Mouse (Mus musculus): Measurements from ENCODE around the gene Pitpnc1. TPM values are rescaled to one million over a fixed set of nuclear protein-coding genes. Genes with fewer than 3 reads are reported as not detected.
A peak's percentile ranks its signal among the peaks of the same experiment; 100 is the strongest.

Gene Pitpnc1
- polyA plus RNA-seq, 2 experiments: 3.0 to 5.8 TPM

DNA sequence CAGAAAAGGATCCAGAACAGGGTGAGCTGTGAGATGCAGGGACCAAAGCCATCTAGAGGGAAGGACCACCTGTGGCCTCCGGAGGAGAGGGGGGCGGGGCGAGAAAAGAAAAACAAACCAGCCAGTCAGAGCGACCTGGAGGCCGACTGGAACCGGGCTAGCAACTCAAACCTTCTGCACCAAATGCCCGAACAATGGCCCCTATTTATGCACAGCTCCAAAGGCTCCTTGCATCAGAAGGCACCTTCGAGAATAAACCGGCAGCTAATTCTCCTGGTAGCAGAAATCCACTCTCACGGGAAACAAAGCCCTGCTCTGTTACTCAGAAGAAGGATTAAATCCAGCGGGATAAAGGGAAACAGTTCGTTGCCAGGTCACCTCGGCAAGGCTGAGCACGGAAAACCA, 57.2 kb downstream of the Pitpnc1 start:
- DNase-seq (ENCODE audit: low read depth in 3 of 3, low spot score in 3 of 3): no peak
- H3K27ac ChIP-seq: peak overlapping the region; percentile 20
- 15% methylated on average over 14 of the region's 14 CpGs for WGBS (ENCODE audit: insufficient replicate concordance)
- H3K27me3 ChIP-seq (ENCODE audit: control insufficient read depth, insufficient read depth, low read length): no peaks in the 10 kb centered on the region
- H3K9me3 ChIP-seq (ENCODE audit: control insufficient read depth, low read length): no peaks in the 10 kb centered on the region
- ATAC-seq (ENCODE audit: insufficient read depth): no peak
- peak overlapping the region; percentile 76 for H3K4me2 ChIP-seq (ENCODE audit: low read depth)
- H3K4me3 ChIP-seq (ENCODE audit: insufficient read depth in 1 of 2, low read depth in 2 of 2, low read length in 2 of 2): peak overlapping the region; percentile 32
- H3K4me1 ChIP-seq (replicated peaks; ENCODE audit: control insufficient read depth in 2 of 2, insufficient read depth in 2 of 2, low read length in 1 of 2): peaks cover 70 to 84% of the 10 kb centered on the region in 2 experiments
- H3K9ac ChIP-seq (replicated peaks): peak overlapping the region; percentile 51
- H3K36me3 ChIP-seq (replicated peaks; ENCODE audit: control insufficient read depth, insufficient read depth, low read depth): no peaks in the 10 kb centered on the region
- no peak for TF ChIP-seq EP300 (IDR thresholded peaks at IDR 0.05; ENCODE audit: low read depth)
- TF ChIP-seq CTCF (IDR thresholded peaks at IDR 0.05; ENCODE audit: low read depth): no peak

DNA sequence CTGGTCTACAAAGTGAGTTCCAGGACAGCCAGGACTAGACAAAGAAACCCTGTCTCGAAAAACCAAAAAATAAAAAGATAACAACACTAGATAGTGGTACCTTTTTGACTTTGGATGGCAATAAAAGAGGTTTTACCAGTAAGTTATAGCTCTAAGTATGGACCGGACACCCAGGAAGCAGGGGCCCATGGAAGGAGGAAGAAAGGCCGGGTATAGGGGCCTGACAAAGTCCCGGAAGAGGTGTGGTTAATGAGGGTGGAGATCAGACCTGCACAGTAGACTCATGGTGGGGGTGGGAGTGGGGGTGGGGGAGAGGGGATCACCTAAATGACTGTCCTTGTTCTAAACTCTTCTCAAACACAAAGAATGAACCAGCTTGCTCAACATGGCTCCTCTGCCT, 58.4 kb downstream of the Pitpnc1 start:
- no peak for DNase-seq (ENCODE audit: low read depth in 3 of 3, low spot score in 3 of 3)
- WGBS (ENCODE audit: insufficient replicate concordance): 8% methylated on average over 4 of the region's 4 CpGs
- H3K4me1 ChIP-seq (replicated peaks; ENCODE audit: control insufficient read depth in 2 of 2, insufficient read depth in 2 of 2, low read length in 1 of 2): peaks cover 73 to 85% of the 10 kb centered on the region in 2 experiments
- H3K9ac ChIP-seq (replicated peaks): no peak overlapping the region
- H3K36me3 ChIP-seq (replicated peaks; ENCODE audit: control insufficient read depth, insufficient read depth, low read depth): no peaks in the 10 kb centered on the region
- H3K4me3 ChIP-seq (ENCODE audit: insufficient read depth in 1 of 2, low read depth in 2 of 2, low read length in 2 of 2): no peak overlapping the region
- ATAC-seq (ENCODE audit: insufficient read depth): no peak
- peak overlapping the region; percentile 52 for H3K27ac ChIP-seq
- H3K27me3 ChIP-seq (ENCODE audit: control insufficient read depth, insufficient read depth, low read length): no peaks in the 10 kb centered on the region
- H3K4me2 ChIP-seq (ENCODE audit: low read depth): peak overlapping the region; percentile 76
- H3K9me3 ChIP-seq (ENCODE audit: control insufficient read depth, low read length): no peaks in the 10 kb centered on the region
- no peak for TF ChIP-seq CTCF (IDR thresholded peaks at IDR 0.05; ENCODE audit: low read depth)
- TF ChIP-seq EP300 (IDR thresholded peaks at IDR 0.05; ENCODE audit: low read depth): no peak

- Histone ChIP-seq H3K36me3 (replicated peaks; ENCODE audit: control insufficient read depth, insufficient read depth, low read depth) (no peaks in the 10 kb centered on the region), H3K4me3 (ENCODE audit: insufficient read depth in 1 of 2, low read depth in 2 of 2, low read length in 2 of 2) (no peak overlapping the region), H3K27ac (peak overlapping the region; percentile 52), H3K27me3 (ENCODE audit: control insufficient read depth, insufficient read depth, low read length) (no peaks in the 10 kb centered on the region), H3K4me2 (ENCODE audit: low read depth) (peak overlapping the region; percentile 76), H3K9ac (replicated peaks) (no peak overlapping the region), H3K4me1 (replicated peaks; ENCODE audit: control insufficient read depth in 2 of 2, insufficient read depth in 2 of 2, low read length in 1 of 2) (peaks cover 70 to 84% of the 10 kb centered on the region in 2 experiments), H3K9me3 (ENCODE audit: control insufficient read depth, low read length) (no peaks in the 10 kb centered on the region)
- DNase-seq (ENCODE audit: low read depth in 3 of 3, low spot score in 3 of 3): no peak
- no peak for ATAC-seq (ENCODE audit: insufficient read depth)
- TF ChIP-seq CTCF (IDR thresholded peaks at IDR 0.05; ENCODE audit: low read depth) (no peak), EP300 (IDR thresholded peaks at IDR 0.05; ENCODE audit: low read depth) (no peak)
- 53% methylated on average over 9 of the region's 9 CpGs for WGBS (ENCODE audit: insufficient replicate concordance)
Observed at GRCm38 (mm10) chr11:107411576-107411975, 58.9 kb downstream of the Pitpnc1 start.

DNA sequence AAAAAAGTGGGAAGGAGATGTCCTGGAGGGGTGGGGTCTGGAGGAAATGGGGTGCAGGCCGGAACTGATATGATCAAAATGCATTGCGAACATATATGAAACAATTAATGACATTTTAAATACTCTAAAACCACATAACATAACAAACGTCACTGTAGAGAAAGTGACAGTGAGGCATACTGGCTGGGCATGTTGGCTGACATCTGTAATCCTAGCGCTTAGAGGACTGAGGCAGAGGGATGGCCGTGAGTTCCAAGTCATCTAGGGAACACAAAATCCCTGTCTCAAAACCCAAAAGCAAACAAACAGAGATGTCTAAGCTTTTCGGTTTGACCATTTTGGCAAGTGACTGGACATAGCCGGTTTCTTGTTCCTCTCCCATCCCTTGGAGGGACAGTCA, 59.7 kb downstream of the Pitpnc1 start:
- Histone ChIP-seq H3K27ac (peak overlapping the region; percentile 52), H3K4me2 (ENCODE audit: low read depth) (peak overlapping the region; percentile 76)

GRCm38 (mm10) chr11:107410090-107410732, 60.3 kb downstream of the Pitpnc1 start:
- Histone ChIP-seq H3K9ac (replicated peaks) (peak overlapping the region; percentile 18; the same call in 1 of the 2 replicates), H3K27ac (peak overlapping the region; percentile 67), H3K4me3 (ENCODE audit: insufficient read depth in 1 of 2, low read depth in 2 of 2, low read length in 2 of 2) (no peak overlapping the region), H3K27me3 (ENCODE audit: control insufficient read depth, insufficient read depth, low read length) (no peaks in the 10 kb centered on the region), H3K4me1 (replicated peaks; ENCODE audit: control insufficient read depth in 2 of 2, insufficient read depth in 2 of 2, low read length in 1 of 2) (peaks cover 68 to 78% of the 10 kb centered on the region in 2 experiments), H3K9me3 (ENCODE audit: control insufficient read depth, low read length) (no peaks in the 10 kb centered on the region), H3K4me2 (ENCODE audit: low read depth) (peak overlapping the region; percentile 76), H3K36me3 (replicated peaks; ENCODE audit: control insufficient read depth, insufficient read depth, low read depth) (no peaks in the 10 kb centered on the region)
- no peak for DNase-seq (ENCODE audit: low read depth in 3 of 3, low spot score in 3 of 3)
- WGBS (ENCODE audit: insufficient replicate concordance): 11% methylated on average over 5 of the region's 5 CpGs
- peak; percentile 59; the same call in 1 of the 2 replicates for TF ChIP-seq EP300 (IDR thresholded peaks at IDR 0.05; ENCODE audit: low read depth)
- TF ChIP-seq CTCF (IDR thresholded peaks at IDR 0.05; ENCODE audit: low read depth): no peak
- ATAC-seq (ENCODE audit: insufficient read depth): peak; percentile 60

More for the DNA sequence above, 59.7 kb downstream of the Pitpnc1 start:
- Histone ChIP-seq H3K9me3 (ENCODE audit: control insufficient read depth, low read length) (no peaks in the 10 kb centered on the region), H3K4me3 (ENCODE audit: insufficient read depth in 1 of 2, low read depth in 2 of 2, low read length in 2 of 2) (no peak overlapping the region), H3K4me1 (replicated peaks; ENCODE audit: control insufficient read depth in 2 of 2, insufficient read depth in 2 of 2, low read length in 1 of 2) (peaks cover 70 to 81% of the 10 kb centered on the region in 2 experiments), H3K9ac (replicated peaks) (no peak overlapping the region; the same call in 1 of the 2 replicates), H3K27me3 (ENCODE audit: control insufficient read depth, insufficient read depth, low read length) (no peaks in the 10 kb centered on the region), H3K36me3 (replicated peaks; ENCODE audit: control insufficient read depth, insufficient read depth, low read depth) (no peaks in the 10 kb centered on the region)
- no peak for DNase-seq (ENCODE audit: low read depth in 3 of 3, low spot score in 3 of 3)
- no peak for ATAC-seq (ENCODE audit: insufficient read depth)
- TF ChIP-seq CTCF (IDR thresholded peaks at IDR 0.05; ENCODE audit: low read depth) (no peak), EP300 (IDR thresholded peaks at IDR 0.05; ENCODE audit: low read depth) (no peak)
- WGBS (ENCODE audit: insufficient replicate concordance): 49% methylated on average over 7 of the region's 7 CpGs
